Mouse (Mus musculus) stomach, postnatal 0 days (tissue): Measurements from ENCODE around the gene Gsg1l.

Experiments used
- CTCF ChIP-seq: IDR thresholded peaks from 2 replicates; pipeline ENCODE4 v1.5.1; 2016; ENCODE audit warnings: antibody characterized with exemption, low read depth, mild to moderate bottlenecking, moderate library complexity
- EP300 ChIP-seq: optimal IDR thresholded peaks from 2 replicates; pipeline ENCODE3; 2016; ENCODE audit warnings: antibody characterized with exemption

- no peak for TF ChIP-seq CTCF
- no peak for TF ChIP-seq EP300
These were observed 253.0 kb downstream of the Gsg1l start for GRCm38 (mm10) chr7:125829121-125829666.
